Mouse (Mus musculus) CD4-positive, CD25-positive, alpha-beta regulatory T cell, adult 2 months (primary cell): ENCODE measurements around the gene Mrps12.

Source experiments
- DNase-seq: peaks from one replicate; pipeline ENCODE4 v3.0.0-alpha.2; 2012; ENCODE audit warnings: low read depth, low spot score

Mrps12 gene

DNA sequence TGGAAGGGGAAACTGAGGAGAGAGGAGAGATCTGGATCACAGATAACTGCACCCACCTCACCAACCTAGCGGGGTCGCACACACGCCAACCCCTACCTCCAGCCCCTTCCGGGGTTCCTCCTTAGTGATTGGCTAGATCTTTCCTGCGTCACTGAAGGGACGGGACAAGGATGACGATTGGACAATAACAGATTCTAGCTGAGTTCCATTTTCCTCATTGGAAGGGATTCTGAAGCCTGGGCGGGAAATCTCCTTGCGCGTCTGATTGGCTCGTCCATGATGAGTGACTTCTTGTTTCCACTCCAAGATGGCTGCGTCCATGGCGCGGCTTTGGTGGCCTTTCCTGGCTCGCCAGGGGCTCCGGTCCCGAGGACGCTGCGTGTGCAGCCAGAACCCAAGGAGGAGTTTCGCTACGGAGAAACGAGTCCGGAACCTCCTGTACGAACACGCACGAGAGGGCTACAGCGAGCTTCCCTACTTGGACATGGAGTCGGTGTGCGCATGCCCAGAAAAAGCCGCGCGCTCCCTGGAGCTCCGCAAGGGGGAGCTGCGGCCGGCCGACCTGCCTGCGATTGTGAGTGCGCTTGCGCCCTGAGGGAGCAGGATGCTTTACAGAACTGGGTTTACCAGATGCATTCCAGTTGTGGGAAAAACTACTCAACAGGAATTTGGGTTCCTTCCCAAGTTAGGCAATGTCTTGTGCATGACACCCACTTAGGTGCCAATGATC is at the start of gene Mrps12, which contains the start of gene Sars2:
Mrps12 (minus strand) TSS at position 112 of the 730 bp plus-strand sequence.
Sars2 (plus strand) TSS at position 284 of the 730 bp plus-strand sequence.
- peak; percentile 96 for DNase-seq

- DNase-seq = peak; percentile 45
These were observed 48.6 kb upstream of the Mrps12 start for GRCm38 (mm10) chr7:28790066-28790806.

DNA sequence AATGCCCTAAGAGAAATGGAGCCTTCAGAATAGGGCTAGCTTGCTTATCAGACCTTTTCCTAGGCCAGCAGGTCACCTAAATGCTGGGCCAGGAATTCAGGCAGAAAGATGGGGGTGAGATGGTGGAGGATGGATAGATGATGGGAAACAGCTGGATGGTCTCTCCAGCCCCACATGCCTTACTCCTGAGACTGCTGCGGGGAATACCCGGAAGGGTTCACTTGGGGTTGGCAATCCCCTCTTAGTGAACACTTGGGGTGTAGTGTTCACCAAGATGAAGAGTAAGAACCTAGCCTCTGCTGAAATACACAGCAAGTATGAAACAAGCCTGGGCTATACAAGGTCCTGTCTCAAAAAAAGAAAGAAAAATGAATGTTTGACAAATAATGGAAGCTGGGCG is 47.6 kb upstream of the Mrps12 start:
- no peak for DNase-seq

GRCm38 (mm10) chr7:28788307-28789195 is 46.9 kb upstream of the Mrps12 start, which contains the start of gene Rinl:
Gene Rinl (plus strand): TSS chr7:28788969.
- peak; percentile 71 for DNase-seq

GRCm38 (mm10) chr7:28787884-28788283 is 46.3 kb upstream of the Mrps12 start:
- DNase-seq = no peak

DNA sequence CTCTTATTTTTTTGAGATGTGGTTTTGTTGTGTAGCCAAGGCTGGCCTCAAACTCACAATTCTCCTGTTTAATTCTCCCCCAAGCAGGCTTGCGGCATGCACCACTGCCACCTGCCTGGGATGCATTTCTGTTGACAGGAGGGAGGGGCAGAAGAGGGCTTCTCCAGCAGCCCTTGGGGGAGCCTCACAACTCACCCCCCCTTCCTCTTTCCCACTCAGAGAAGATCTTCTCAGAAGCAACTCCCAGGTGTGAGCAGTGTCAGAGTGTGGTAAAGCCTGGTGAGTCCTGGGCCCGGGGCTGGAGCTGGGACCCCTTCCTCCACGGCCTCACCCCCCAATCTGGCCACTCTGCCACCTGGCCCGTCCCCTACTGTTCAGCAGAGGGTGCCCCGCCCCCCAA is 43.5 kb upstream of the Mrps12 start:
- DNase-seq = no peak

GRCm38 (mm10) chr7:28781261-28781663 is 39.6 kb upstream of the Mrps12 start:
- DNase-seq = peak; percentile 93

- DNase-seq = peak; percentile 76
These were observed 39.2 kb upstream of the Mrps12 start for GRCm38 (mm10) chr7:28780857-28781256.

GRCm38 (mm10) chr7:28780067-28780658 is 38.5 kb upstream of the Mrps12 start:
- DNase-seq = peak; percentile 92

- no peak for DNase-seq
These were observed 37.2 kb upstream of the Mrps12 start for GRCm38 (mm10) chr7:28778825-28779224.

GRCm38 (mm10) chr7:28775129-28775528 is 33.5 kb upstream of the Mrps12 start:
- no peak for DNase-seq

- no peak for DNase-seq
These were observed 32.5 kb upstream of the Mrps12 start for GRCm38 (mm10) chr7:28774164-28774563.

GRCm38 (mm10) chr7:28773163-28773562 is 31.5 kb upstream of the Mrps12 start:
- no peak for DNase-seq

DNA sequence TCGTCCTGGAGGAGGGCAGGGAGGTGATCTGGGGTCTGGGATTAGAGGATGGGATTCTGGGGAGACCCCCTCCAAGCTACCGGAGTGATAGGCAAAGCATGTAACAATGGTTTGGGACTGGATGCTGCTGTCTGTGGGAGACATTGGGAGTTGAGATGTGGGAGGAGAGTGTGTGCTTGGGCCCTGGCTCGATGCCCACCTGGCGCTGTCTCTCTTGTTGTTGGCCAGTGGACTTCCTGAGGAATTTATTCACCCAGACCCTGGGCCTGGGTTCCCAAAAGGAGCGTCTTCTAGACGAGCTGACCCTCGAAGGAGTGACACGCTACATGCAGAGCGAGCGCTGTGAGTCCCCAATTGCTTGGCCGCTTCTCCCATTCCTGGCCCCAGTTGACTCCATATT is 30.2 kb upstream of the Mrps12 start:
- DNase-seq = no peak

- no peak for DNase-seq
These were observed 28.7 kb upstream of the Mrps12 start for GRCm38 (mm10) chr7:28770309-28770708.

GRCm38 (mm10) chr7:28769414-28769958 is 27.9 kb upstream of the Mrps12 start:
- no peak for DNase-seq

- DNase-seq = no peak
These were observed 25.9 kb upstream of the Mrps12 start, which contains the start of gene Nfkbib for GRCm38 (mm10) chr7:28767462-28767965. Gene Nfkbib (minus strand): TSS chr7:28767512.

DNA sequence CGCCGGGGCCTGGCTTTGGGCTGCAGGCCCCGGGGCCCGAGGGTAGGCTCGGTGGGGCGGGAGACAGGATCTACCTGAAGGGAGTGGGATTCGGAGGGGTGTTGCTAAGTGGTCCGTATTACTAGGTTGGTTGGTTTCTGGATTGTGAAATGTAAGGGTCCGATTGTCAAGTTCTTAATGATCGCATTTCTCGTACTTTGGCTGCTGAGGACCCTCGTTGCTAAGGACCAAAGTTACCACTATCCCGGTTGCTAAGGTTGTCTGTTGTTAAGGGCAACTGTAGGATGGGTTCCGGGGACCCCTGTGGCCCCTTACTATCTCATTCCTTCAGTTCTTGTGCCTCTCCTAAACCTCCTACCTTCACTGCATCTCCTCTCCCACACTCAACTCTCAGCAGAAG is 25.3 kb upstream of the Mrps12 start:
- no peak for DNase-seq

DNA sequence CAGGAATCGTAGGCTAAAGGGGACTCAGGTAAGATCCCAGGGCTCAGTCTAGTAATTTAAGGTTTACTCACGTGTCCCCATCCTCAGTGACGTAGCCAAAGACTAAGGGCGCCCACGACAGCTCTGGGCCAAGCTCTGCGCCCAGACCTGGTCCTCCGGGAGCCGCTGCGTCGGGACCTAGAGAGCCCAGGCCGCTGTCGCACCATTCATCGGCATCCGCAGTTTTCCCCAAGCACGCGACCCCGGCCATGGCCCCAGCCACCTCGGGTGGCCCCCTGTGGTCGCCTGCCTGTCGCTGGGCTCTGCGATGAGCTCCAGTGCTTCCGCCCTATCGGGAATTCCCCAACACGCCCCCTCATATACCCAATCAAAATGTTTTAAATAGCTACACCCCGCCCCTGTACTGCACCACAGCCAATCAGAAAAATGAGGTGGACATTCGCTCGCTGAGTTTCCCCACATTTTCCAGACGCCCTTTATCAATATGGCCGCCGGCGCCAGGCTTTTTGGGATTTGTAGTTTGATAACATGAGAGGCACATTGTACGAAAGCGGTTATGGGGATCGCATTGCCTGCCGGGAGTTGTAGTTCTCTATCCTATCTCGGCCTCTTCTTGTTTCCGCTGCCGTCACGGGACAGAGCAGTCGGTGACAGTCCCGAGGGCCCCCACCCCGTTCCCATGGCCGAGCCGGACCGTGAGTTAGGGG is 24.7 kb upstream of the Mrps12 start, which contains the start of gene Sirt2:
Sirt2 (plus strand) TSS at position 563 of the 707 bp plus-strand sequence.
- DNase-seq = peak; percentile 97

DNA sequence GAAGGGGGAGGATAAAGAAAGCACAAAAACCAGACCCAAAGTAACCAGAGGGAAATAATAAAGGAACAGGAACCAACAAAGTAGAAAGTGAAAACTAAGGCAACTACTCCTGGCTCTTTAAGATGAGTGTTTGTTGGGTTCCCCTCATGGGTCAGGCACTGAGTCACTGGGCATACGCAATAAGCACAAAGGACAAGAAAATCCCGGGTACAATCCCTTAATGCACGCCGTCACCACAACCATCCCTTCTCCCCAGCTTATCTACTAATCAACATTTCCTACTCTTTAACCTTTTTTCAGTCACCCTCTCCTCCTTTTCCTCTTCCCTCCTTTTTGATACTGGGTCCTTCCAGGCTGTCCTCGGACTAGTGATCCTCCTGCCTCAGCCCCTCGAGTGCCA is 23.6 kb upstream of the Mrps12 start:
- DNase-seq = no peak
